Mouse (Mus musculus): ENCODE results near the gene Pafah1b1. TPM values are rescaled to one million over a fixed set of nuclear protein-coding genes. Genes with fewer than 3 reads are reported as not detected.
A peak's percentile ranks its signal among the peaks of the same experiment; 100 is the strongest.

Gene Pafah1b1
- total RNA-seq, 1 experiment: 64.6 TPM

GRCm38 (mm10) chr11:74638791-74639411 lies 85.6 kb downstream of the Pafah1b1 start:
- TF ChIP-seq ZC3H11A (IDR thresholded peaks at IDR 0.05; ENCODE audit: borderline replicate concordance, low read depth, low read length): no peak
- no peak for TF ChIP-seq ZNF384 (IDR thresholded peaks at IDR 0.05; ENCODE audit: low read depth, low read length)
- no peak for TF ChIP-seq MAFK (IDR thresholded peaks at IDR 0.05; ENCODE audit: insufficient read depth, low read depth, low read length)
- TF ChIP-seq CHD2 (IDR thresholded peaks at IDR 0.05; ENCODE audit: low read depth, low read length): no peak
- TF ChIP-seq HCFC1 (IDR thresholded peaks at IDR 0.05; ENCODE audit: borderline replicate concordance, insufficient read depth, low read length): no peak
- peaks cover 0 to 5% of the 10 kb centered on the region in 2 experiments; a peak in 1 of 4 replicates for H3K4me1 ChIP-seq (ENCODE audit: control insufficient read depth in 2 of 2, insufficient read depth in 2 of 2, low read length in 2 of 2, poor library complexity in 1 of 2)
- H3K4me3 ChIP-seq (ENCODE audit: insufficient read depth in 1 of 2, low read depth in 1 of 2, low read length in 2 of 2, poor library complexity in 1 of 2, severe bottlenecking in 1 of 2): peak overlapping the region; percentile 69 to 71
- H3K36me3 ChIP-seq (ENCODE audit: control insufficient read depth, insufficient read depth, low read length, poor library complexity, severe bottlenecking): no peaks in the 10 kb centered on the region
- in situ Hi-C loops (cut with MboI; ENCODE audit: low sequenced_read_pairs in 2 of 2, unreplicated experiment in 2 of 2): no loop called here
- peak overlapping the region; percentile 6; the same call in 1 of the 2 replicates for H3K9ac ChIP-seq (ENCODE audit: insufficient read depth, low read depth, low read length, poor library complexity, severe bottlenecking)
- H3K9me3 ChIP-seq (ENCODE audit: control insufficient read depth, insufficient read depth, low read depth, low read length): no peaks in the 10 kb centered on the region
- H3K27ac ChIP-seq (ENCODE audit: insufficient read depth, low read depth, low read length, poor library complexity, severe bottlenecking): no peak overlapping the region
- no peak for DNase-seq (ENCODE audit: low read depth, low spot score)

GRCm38 (mm10) chr11:74637971-74638790 lies 86.3 kb downstream of the Pafah1b1 start:
- no peaks in the 10 kb centered on the region for H3K9me3 ChIP-seq (ENCODE audit: control insufficient read depth, insufficient read depth, low read depth, low read length)
- TF ChIP-seq HCFC1 (IDR thresholded peaks at IDR 0.05; ENCODE audit: borderline replicate concordance, insufficient read depth, low read length) (no peak), ZNF384 (IDR thresholded peaks at IDR 0.05; ENCODE audit: low read depth, low read length) (no peak), MAFK (IDR thresholded peaks at IDR 0.05; ENCODE audit: insufficient read depth, low read depth, low read length) (no peak), ZC3H11A (IDR thresholded peaks at IDR 0.05; ENCODE audit: borderline replicate concordance, low read depth, low read length) (no peak), CHD2 (IDR thresholded peaks at IDR 0.05; ENCODE audit: low read depth, low read length) (no peak)
- no peak for DNase-seq (ENCODE audit: low read depth, low spot score)
- H3K27ac ChIP-seq (ENCODE audit: insufficient read depth, low read depth, low read length, poor library complexity, severe bottlenecking): no peak overlapping the region
- peak overlapping the region; percentile 62 for H3K9ac ChIP-seq (ENCODE audit: insufficient read depth, low read depth, low read length, poor library complexity, severe bottlenecking)
- H3K4me1 ChIP-seq (ENCODE audit: control insufficient read depth in 2 of 2, insufficient read depth in 2 of 2, low read length in 2 of 2, poor library complexity in 1 of 2): peaks cover 0 to 5% of the 10 kb centered on the region in 2 experiments; a peak in 1 of 4 replicates
- in situ Hi-C loops (cut with MboI; ENCODE audit: low sequenced_read_pairs in 2 of 2, unreplicated experiment in 2 of 2): no loop called here
- no peaks in the 10 kb centered on the region for H3K36me3 ChIP-seq (ENCODE audit: control insufficient read depth, insufficient read depth, low read length, poor library complexity, severe bottlenecking)
- H3K4me3 ChIP-seq (ENCODE audit: insufficient read depth in 1 of 2, low read depth in 1 of 2, low read length in 2 of 2, poor library complexity in 1 of 2, severe bottlenecking in 1 of 2): peak overlapping the region; percentile 69 to 71

GRCm38 (mm10) chr11:74637486-74637885 lies 87.0 kb downstream of the Pafah1b1 start:
- Histone ChIP-seq H3K36me3 (ENCODE audit: control insufficient read depth, insufficient read depth, low read length, poor library complexity, severe bottlenecking) (no peaks in the 10 kb centered on the region), H3K4me3 (ENCODE audit: insufficient read depth in 1 of 2, low read depth in 1 of 2, low read length in 2 of 2, poor library complexity in 1 of 2, severe bottlenecking in 1 of 2) (peak overlapping the region; percentile 69 to 71), H3K9ac (ENCODE audit: insufficient read depth, low read depth, low read length, poor library complexity, severe bottlenecking) (no peak overlapping the region), H3K9me3 (ENCODE audit: control insufficient read depth, insufficient read depth, low read depth, low read length) (no peaks in the 10 kb centered on the region), H3K27ac (ENCODE audit: insufficient read depth, low read depth, low read length, poor library complexity, severe bottlenecking) (no peak overlapping the region), H3K4me1 (ENCODE audit: control insufficient read depth in 2 of 2, insufficient read depth in 2 of 2, low read length in 2 of 2, poor library complexity in 1 of 2) (peaks cover 0 to 5% of the 10 kb centered on the region in 2 experiments; a peak in 1 of 4 replicates)
- DNase-seq (ENCODE audit: low read depth, low spot score): no peak
- in situ Hi-C loops (cut with MboI; ENCODE audit: low sequenced_read_pairs in 2 of 2, unreplicated experiment in 2 of 2): no loop called here
- TF ChIP-seq CHD2 (IDR thresholded peaks at IDR 0.05; ENCODE audit: low read depth, low read length) (no peak), ZNF384 (IDR thresholded peaks at IDR 0.05; ENCODE audit: low read depth, low read length) (no peak), ZC3H11A (IDR thresholded peaks at IDR 0.05; ENCODE audit: borderline replicate concordance, low read depth, low read length) (no peak), MAFK (IDR thresholded peaks at IDR 0.05; ENCODE audit: insufficient read depth, low read depth, low read length) (no peak), HCFC1 (IDR thresholded peaks at IDR 0.05; ENCODE audit: borderline replicate concordance, insufficient read depth, low read length) (no peak)

- TF ChIP-seq ZNF384 (IDR thresholded peaks at IDR 0.05; ENCODE audit: low read depth, low read length) (0 out of 2 replicates have a peak, but pooled peaks have one; percentile 33), MAFK (IDR thresholded peaks at IDR 0.05; ENCODE audit: insufficient read depth, low read depth, low read length) (no peak)
- Histone ChIP-seq H3K4me3 (ENCODE audit: insufficient read depth in 1 of 2, low read depth in 1 of 2, low read length in 2 of 2, poor library complexity in 1 of 2, severe bottlenecking in 1 of 2) (no peak overlapping the region), H3K36me3 (ENCODE audit: control insufficient read depth, insufficient read depth, low read length, poor library complexity, severe bottlenecking) (0 out of 2 replicates have a peak, but pooled peaks cover 3% of the 10 kb centered on the region), H3K27ac (ENCODE audit: insufficient read depth, low read depth, low read length, poor library complexity, severe bottlenecking) (no peak overlapping the region), H3K4me1 (ENCODE audit: control insufficient read depth in 2 of 2, insufficient read depth in 2 of 2, low read length in 2 of 2, poor library complexity in 1 of 2) (peaks cover 0 to 5% of the 10 kb centered on the region in 2 experiments; a peak in 1 of 4 replicates), H3K9me3 (ENCODE audit: control insufficient read depth, insufficient read depth, low read depth, low read length) (no peaks in the 10 kb centered on the region), H3K9ac (ENCODE audit: insufficient read depth, low read depth, low read length, poor library complexity, severe bottlenecking) (no peak overlapping the region)
- peak; percentile 86 for DNase-seq (ENCODE audit: low read depth, low spot score)
- in situ Hi-C loops (cut with MboI; ENCODE audit: low sequenced_read_pairs in 2 of 2, unreplicated experiment in 2 of 2): no loop called here
Measured at GRCm38 (mm10) chr11:74634490-74635275, 89.8 kb downstream of the Pafah1b1 start.

Data from ES-E14 (cell line).